Mouse (Mus musculus) embryonic fibroblast, embryonic 13.5 days (primary cell): ENCODE measurements around the gene Pgls.

Experiments
- CTCF ChIP-seq: IDR thresholded peaks from 2 replicates; pipeline ENCODE4 v1.5.1; 2011; ENCODE audit warnings: mild to moderate bottlenecking, control low read depth, low read length, moderate library complexity, borderline replicate concordance; ENCODE audit not compliant: insufficient read depth
- POLR2A ChIP-seq: IDR thresholded peaks from 2 replicates; pipeline ENCODE4 v1.6.1; 2011; ENCODE audit warnings: low read depth, mild to moderate bottlenecking, control low read depth, low read length, moderate library complexity

DNA sequence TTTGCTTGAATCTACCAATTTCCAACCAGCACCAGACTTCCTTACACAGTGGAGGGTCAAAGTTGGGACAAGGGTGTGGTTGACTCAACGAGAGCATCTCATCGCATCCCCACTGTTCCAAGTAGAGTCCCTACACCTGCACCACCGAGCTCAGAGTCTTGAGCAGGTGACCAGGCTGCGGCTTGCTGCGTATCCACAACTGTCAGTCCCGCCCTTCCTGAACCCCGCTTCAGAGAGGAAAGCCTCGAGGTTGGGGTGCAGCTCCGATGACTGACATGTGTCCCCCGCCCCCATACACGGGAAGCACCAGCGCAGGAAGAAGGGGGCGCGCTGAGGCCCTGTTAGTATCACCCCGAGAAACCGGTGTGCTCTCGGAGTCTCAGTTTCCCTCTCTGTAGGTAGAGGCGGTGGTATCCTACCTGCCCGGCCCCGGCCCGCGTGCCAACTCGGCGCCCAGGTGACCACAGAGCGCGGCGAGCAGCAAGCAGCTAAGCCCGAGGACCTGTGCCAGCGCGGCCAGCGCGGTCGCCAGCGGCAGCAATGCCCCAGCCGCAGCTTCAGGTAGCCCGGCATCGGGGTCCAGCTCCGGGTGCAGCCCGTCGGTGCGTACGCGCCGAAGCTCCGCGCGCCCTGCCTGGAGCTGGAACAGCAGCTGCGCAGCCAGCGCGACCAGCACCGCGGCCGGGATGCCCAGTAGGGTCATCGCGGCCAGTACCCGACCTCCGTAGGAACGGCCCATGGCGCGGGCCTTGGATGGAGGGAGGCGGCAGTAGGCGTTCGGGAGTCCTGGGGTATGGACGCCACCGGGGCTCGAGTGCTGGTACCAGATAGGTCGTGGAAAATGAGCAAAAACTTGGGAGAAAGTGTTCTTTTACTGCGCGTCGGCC, 33.7 kb upstream of the Pgls start, which contains the start of gene Tmem221:
- no peak for TF ChIP-seq CTCF
- no peak for TF ChIP-seq POLR2A
